Mouse (Mus musculus): ENCODE measurements around the gene Rccd1. TPM values are rescaled to one million over a fixed set of nuclear protein-coding genes. Genes with fewer than 3 reads are reported as not detected.

The Rccd1 gene
- polyA plus RNA-seq, 1 experiment from 2014 or later, result 12.8 TPM

- Histone ChIP-seq H3K36me3 (ENCODE audit: control insufficient read depth, insufficient read depth, low read length) (peaks cover 16% of the 10 kb centered on the region), H3K27me3 (ENCODE audit: control insufficient read depth, insufficient read depth, low read length) (no peaks in the 10 kb centered on the region), H3K27ac (ENCODE audit: low read depth, low read length) (0 out of 2 replicates have a peak within 1 kb of the TSS, but pooled peaks have one; percentile 49), H3K4me3 (ENCODE audit: low read depth, low read length) (peak within 1 kb of the TSS; percentile 87), H3K4me1 (ENCODE audit: control insufficient read depth, insufficient read depth, low read length) (peaks cover 13% of the 10 kb centered on the region), H3K9ac (ENCODE audit: low read length) (peak within 1 kb of the TSS; percentile 78), H3K9me3 (ENCODE audit: control insufficient read depth, low read length) (no peaks in the 10 kb centered on the region), H3K4me2 (ENCODE audit: low read depth) (peak within 1 kb of the TSS; percentile 91)
- DNase-seq (ENCODE audit: low spot score) (peak; percentile 92), ATAC-seq (ENCODE audit: insufficient read depth, low FRiP score, low TSS enrichment) (peak; percentile 82)
- 5% methylated on average over 21 of the region's 21 CpGs for WGBS
Measured at GRCm38 (mm10) chr7:80268897-80269750, 55.1 kb downstream of the Rccd1 start, which contains the start of gene Vps33b. Vps33b (plus strand) TSS chr7:80269649.

DNA sequence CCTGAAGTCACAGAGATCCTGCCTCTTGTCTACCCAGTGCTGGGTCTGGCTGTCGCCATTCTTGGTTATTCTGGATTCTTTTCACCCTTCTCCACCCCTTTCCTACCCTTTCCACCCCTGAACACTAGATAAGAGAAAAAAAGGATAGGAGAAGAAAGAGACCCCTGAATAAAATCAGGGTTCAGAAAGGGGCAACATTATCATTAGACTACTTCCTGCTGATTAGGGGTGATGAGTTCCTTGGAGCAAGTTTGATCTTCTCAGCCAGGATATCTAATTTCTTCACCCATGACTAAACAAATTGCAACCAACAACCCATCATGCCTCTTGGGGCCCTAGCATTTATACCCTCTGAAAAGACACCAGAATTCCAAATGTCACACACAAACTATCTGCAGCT is 56.5 kb downstream of the Rccd1 start:
- no peak overlapping the region for H3K9ac ChIP-seq (ENCODE audit: low read length)
- no peak overlapping the region for H3K4me2 ChIP-seq (ENCODE audit: low read depth)
- no peak overlapping the region for H3K27ac ChIP-seq (ENCODE audit: low read depth, low read length)
- peaks cover 8% of the 10 kb centered on the region for H3K36me3 ChIP-seq (ENCODE audit: control insufficient read depth, insufficient read depth, low read length)
- H3K4me1 ChIP-seq (ENCODE audit: control insufficient read depth, insufficient read depth, low read length), result peaks cover 13% of the 10 kb centered on the region
- H3K4me3 ChIP-seq (ENCODE audit: low read depth, low read length), result no peak overlapping the region
- DNase-seq (ENCODE audit: low spot score) (no peak), ATAC-seq (ENCODE audit: insufficient read depth, low FRiP score, low TSS enrichment) (no peak)
- H3K27me3 ChIP-seq (ENCODE audit: control insufficient read depth, insufficient read depth, low read length), result no peaks in the 10 kb centered on the region
- H3K9me3 ChIP-seq (ENCODE audit: control insufficient read depth, low read length), result no peaks in the 10 kb centered on the region
- 68% methylated on average over 1 of the region's 1 CpGs for WGBS

- no peak for DNase-seq (ENCODE audit: low spot score)
- Histone ChIP-seq H3K4me3 (ENCODE audit: low read depth, low read length) (no peak overlapping the region), H3K4me2 (ENCODE audit: low read depth) (no peak overlapping the region), H3K9ac (ENCODE audit: low read length) (no peak overlapping the region), H3K9me3 (ENCODE audit: control insufficient read depth, low read length) (no peaks in the 10 kb centered on the region), H3K36me3 (ENCODE audit: control insufficient read depth, insufficient read depth, low read length) (peaks cover 8% of the 10 kb centered on the region), H3K27me3 (ENCODE audit: control insufficient read depth, insufficient read depth, low read length) (no peaks in the 10 kb centered on the region), H3K27ac (ENCODE audit: low read depth, low read length) (no peak overlapping the region), H3K4me1 (ENCODE audit: control insufficient read depth, insufficient read depth, low read length) (peaks cover 11% of the 10 kb centered on the region)
- no peak for ATAC-seq (ENCODE audit: insufficient read depth, low FRiP score, low TSS enrichment)
- WGBS, result 94% methylated on average over 12 of the region's 12 CpGs
Measured at GRCm38 (mm10) chr7:80264606-80265005, 59.6 kb downstream of the Rccd1 start.

DNA sequence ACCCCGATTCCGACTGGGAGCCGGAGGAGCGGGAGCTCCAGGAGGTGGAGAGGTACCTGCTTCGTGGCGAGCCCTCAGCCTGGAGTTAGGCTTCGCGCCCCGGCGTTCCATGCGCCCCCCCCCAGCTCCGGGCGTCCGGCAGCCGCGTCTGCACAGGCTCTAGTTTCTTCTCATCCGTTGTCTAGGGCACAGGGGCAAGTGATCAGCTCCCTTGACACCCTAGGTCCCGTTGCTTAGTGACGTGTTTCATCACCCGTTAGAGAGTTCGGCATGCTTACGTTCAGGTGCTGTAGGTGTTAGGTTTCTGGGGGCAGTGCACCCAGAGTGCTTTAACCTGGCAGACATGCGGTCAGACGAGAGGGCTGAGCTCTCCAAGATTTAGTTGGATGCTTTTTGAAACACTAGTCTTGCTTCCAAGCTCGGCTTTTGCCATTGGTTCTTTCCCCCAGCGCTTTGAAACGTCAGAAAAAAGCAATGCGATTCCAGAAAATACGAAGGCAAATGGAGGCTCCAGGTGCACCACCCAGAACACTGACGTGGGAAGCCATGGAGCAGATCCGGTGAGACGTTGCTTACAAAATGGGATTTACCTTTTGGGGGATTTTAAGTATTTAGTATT is 62.8 kb downstream of the Rccd1 start:
- ATAC-seq (ENCODE audit: insufficient read depth, low FRiP score, low TSS enrichment), result peak; percentile 38; the same call in 1 of the 2 replicates
- H3K4me3 ChIP-seq (ENCODE audit: low read depth, low read length), result peak overlapping the region; percentile 91
- H3K4me1 ChIP-seq (ENCODE audit: control insufficient read depth, insufficient read depth, low read length), result peaks cover 7% of the 10 kb centered on the region
- peak overlapping the region; percentile 90 for H3K9ac ChIP-seq (ENCODE audit: low read length)
- H3K9me3 ChIP-seq (ENCODE audit: control insufficient read depth, low read length), result no peaks in the 10 kb centered on the region
- WGBS, result under 1% methylated on average over 32 of the region's 32 CpGs
- 0 out of 2 replicates have a peak overlapping the region, but pooled peaks have one; percentile 34 for H3K27ac ChIP-seq (ENCODE audit: low read depth, low read length)
- H3K4me2 ChIP-seq (ENCODE audit: low read depth), result peak overlapping the region; percentile 85
- no peaks in the 10 kb centered on the region; the same call in 1 of the 2 replicates for H3K27me3 ChIP-seq (ENCODE audit: control insufficient read depth, insufficient read depth, low read length)
- peaks cover 4% of the 10 kb centered on the region; the same call in 1 of the 2 replicates for H3K36me3 ChIP-seq (ENCODE audit: control insufficient read depth, insufficient read depth, low read length)
- DNase-seq (ENCODE audit: low spot score), result no peak

GRCm38 (mm10) chr7:80260625-80261371 is 63.5 kb downstream of the Rccd1 start, which contains the start of gene Ngrn:
Ngrn (plus strand) TSS chr7:80261215.
- H3K9ac ChIP-seq (ENCODE audit: low read length), result peak within 1 kb of the TSS; percentile 90
- H3K4me2 ChIP-seq (ENCODE audit: low read depth), result peak within 1 kb of the TSS; percentile 85
- DNase-seq (ENCODE audit: low spot score) (peak; percentile 89), ATAC-seq (ENCODE audit: insufficient read depth, low FRiP score, low TSS enrichment) (peak; percentile 88)
- H3K9me3 ChIP-seq (ENCODE audit: control insufficient read depth, low read length), result no peaks in the 10 kb centered on the region
- H3K27me3 ChIP-seq (ENCODE audit: control insufficient read depth, insufficient read depth, low read length), result no peaks in the 10 kb centered on the region; the same call in 1 of the 2 replicates
- H3K4me3 ChIP-seq (ENCODE audit: low read depth, low read length), result peak within 1 kb of the TSS; percentile 91
- 27% methylated on average over 40 of the region's 40 CpGs for WGBS
- H3K27ac ChIP-seq (ENCODE audit: low read depth, low read length), result 0 out of 2 replicates have a peak within 1 kb of the TSS, but pooled peaks have one; percentile 34
- H3K4me1 ChIP-seq (ENCODE audit: control insufficient read depth, insufficient read depth, low read length), result peaks cover 7% of the 10 kb centered on the region
- 0 out of 2 replicates have a peak, but pooled peaks cover 4% of the 10 kb centered on the region for H3K36me3 ChIP-seq (ENCODE audit: control insufficient read depth, insufficient read depth, low read length)

DNA sequence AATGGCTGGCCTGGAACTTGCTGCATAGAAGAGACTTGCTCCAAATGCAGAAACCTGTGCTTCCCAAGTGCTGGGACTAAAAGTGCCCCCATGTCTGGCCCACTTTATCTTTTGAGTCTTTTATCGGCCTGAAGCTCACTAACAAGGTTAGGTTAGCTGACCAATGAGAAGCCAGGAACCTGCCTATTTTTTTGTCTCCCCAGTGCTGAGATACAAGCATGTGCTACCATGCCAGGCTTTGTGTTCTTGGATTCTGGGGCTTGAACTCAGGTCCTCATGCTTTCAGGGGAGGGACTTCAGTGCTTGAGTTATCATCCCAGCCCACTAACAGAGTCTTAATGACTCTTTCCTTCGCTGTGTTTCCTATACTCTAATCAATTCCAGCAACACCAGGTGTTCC is 66.5 kb downstream of the Rccd1 start:
- ATAC-seq (ENCODE audit: insufficient read depth, low FRiP score, low TSS enrichment) (no peak), DNase-seq (ENCODE audit: low spot score) (no peak)
- H3K27me3 ChIP-seq (ENCODE audit: control insufficient read depth, insufficient read depth, low read length), result no peaks in the 10 kb centered on the region; the same call in 1 of the 2 replicates
- 69% methylated on average over 2 of the region's 2 CpGs for WGBS
- H3K36me3 ChIP-seq (ENCODE audit: control insufficient read depth, insufficient read depth, low read length), result no peaks in the 10 kb centered on the region
- H3K9ac ChIP-seq (ENCODE audit: low read length), result no peak overlapping the region
- H3K9me3 ChIP-seq (ENCODE audit: control insufficient read depth, low read length), result no peaks in the 10 kb centered on the region
- no peak overlapping the region for H3K27ac ChIP-seq (ENCODE audit: low read depth, low read length)
- H3K4me3 ChIP-seq (ENCODE audit: low read depth, low read length), result no peak overlapping the region
- peaks cover 7% of the 10 kb centered on the region for H3K4me1 ChIP-seq (ENCODE audit: control insufficient read depth, insufficient read depth, low read length)
- H3K4me2 ChIP-seq (ENCODE audit: low read depth), result no peak overlapping the region

DNA sequence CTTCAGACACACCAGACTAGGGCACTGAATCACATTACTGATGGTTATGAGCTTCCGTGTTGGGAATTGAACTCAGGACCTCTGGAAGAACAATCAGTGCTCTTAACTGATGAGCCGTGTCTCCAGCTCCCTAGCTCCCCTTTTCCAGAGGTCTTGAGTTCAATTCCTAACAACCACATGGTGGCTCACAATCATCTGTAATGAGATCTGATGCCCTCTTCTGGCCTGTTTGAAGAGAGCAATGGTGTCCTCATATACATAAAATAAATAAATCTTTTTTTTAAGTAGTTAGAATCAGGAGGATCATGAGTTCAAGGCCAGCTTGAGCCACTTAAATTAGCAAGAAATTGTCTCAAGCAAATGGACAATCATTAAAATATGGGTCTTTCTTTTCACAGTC is 68.3 kb downstream of the Rccd1 start:
- no peak for ATAC-seq (ENCODE audit: insufficient read depth, low FRiP score, low TSS enrichment)
- H3K27me3 ChIP-seq (ENCODE audit: control insufficient read depth, insufficient read depth, low read length), result no peaks in the 10 kb centered on the region; the same call in 1 of the 2 replicates

DNA sequence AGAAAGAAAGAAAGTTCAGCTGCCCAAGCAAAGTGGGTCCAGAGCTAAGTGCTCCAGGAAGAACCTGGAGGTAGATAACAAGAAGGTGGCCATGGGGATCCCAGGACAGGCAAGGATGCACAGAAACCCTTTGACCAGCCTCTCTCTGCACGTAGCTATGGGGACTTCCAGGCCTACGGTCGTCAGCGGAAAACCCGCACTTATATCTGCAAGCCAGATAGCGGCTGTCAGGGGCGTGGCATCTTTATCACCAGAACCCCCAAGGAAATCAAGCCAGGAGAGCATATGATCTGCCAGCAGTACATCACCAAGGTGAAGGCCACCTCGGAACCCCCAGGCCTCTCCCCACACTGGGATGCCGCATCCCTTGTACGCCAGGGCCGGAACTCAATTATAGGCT is 71.4 kb downstream of the Rccd1 start:
- Histone ChIP-seq H3K36me3 (ENCODE audit: control insufficient read depth, insufficient read depth, low read length) (no peaks in the 10 kb centered on the region), H3K9ac (ENCODE audit: low read length) (no peak overlapping the region), H3K4me2 (ENCODE audit: low read depth) (no peak overlapping the region), H3K27me3 (ENCODE audit: control insufficient read depth, insufficient read depth, low read length) (no peaks in the 10 kb centered on the region; the same call in 1 of the 2 replicates), H3K4me3 (ENCODE audit: low read depth, low read length) (no peak overlapping the region), H3K27ac (ENCODE audit: low read depth, low read length) (no peak overlapping the region), H3K9me3 (ENCODE audit: control insufficient read depth, low read length) (no peaks in the 10 kb centered on the region), H3K4me1 (ENCODE audit: control insufficient read depth, insufficient read depth, low read length) (no peaks in the 10 kb centered on the region)
- DNase-seq (ENCODE audit: low spot score) (no peak), ATAC-seq (ENCODE audit: insufficient read depth, low FRiP score, low TSS enrichment) (no peak)
- WGBS, result 86% methylated on average over 11 of the region's 11 CpGs

More for the DNA sequence above, 68.3 kb downstream of the Rccd1 start:
- Histone ChIP-seq H3K27ac (ENCODE audit: low read depth, low read length) (no peak overlapping the region), H3K9ac (ENCODE audit: low read length) (no peak overlapping the region), H3K36me3 (ENCODE audit: control insufficient read depth, insufficient read depth, low read length) (no peaks in the 10 kb centered on the region), H3K9me3 (ENCODE audit: control insufficient read depth, low read length) (no peaks in the 10 kb centered on the region), H3K4me1 (ENCODE audit: control insufficient read depth, insufficient read depth, low read length) (no peaks in the 10 kb centered on the region), H3K4me2 (ENCODE audit: low read depth) (no peak overlapping the region), H3K4me3 (ENCODE audit: low read depth, low read length) (no peak overlapping the region)
- DNase-seq (ENCODE audit: low spot score), result no peak
- WGBS, result 81% methylated on average over 2 of the region's 2 CpGs
